Mouse (Mus musculus) heart, embryonic 11.5 days (tissue): ENCODE data around the gene Cpt1b. TPM values are rescaled to one million over a fixed set of nuclear protein-coding genes. Genes with fewer than 3 reads are reported as not detected.

Experiments used
- ATAC-seq: fragments of 200-750 bp; cut with Nextera tagmentation; replicated peaks from 2 replicates; pipeline ENCODE4 v1.8.0; 2017; ENCODE audit warnings: moderate library complexity; ENCODE audit not compliant: insufficient number of reproducible peaks, low FRiP score, low TSS enrichment
- H3K27ac ChIP-seq: fragments of 300-500 bp; sonication (generic); 2 replicates; pipeline ENCODE4 v1.5.1; 2014; ENCODE audit warnings: mild to moderate bottlenecking, low read depth, low read length
- H3K27me3 ChIP-seq: fragments of 300-500 bp; sonication (generic); 2 replicates; pipeline ENCODE4 v1.6.1; 2014; ENCODE audit warnings: mild to moderate bottlenecking, low read length, mixed read lengths; ENCODE audit not compliant: control insufficient read depth, insufficient read depth
- H3K36me3 ChIP-seq: fragments of 300-500 bp; sonication (generic); 2 replicates; pipeline ENCODE4 v1.6.1; 2014; ENCODE audit warnings: mild to moderate bottlenecking, low read length, moderate library complexity, mixed read lengths; ENCODE audit not compliant: control insufficient read depth, insufficient read depth
- H3K4me1 ChIP-seq: fragments of 300-500 bp; sonication (generic); 2 replicates; pipeline ENCODE4 v1.6.1; 2014; ENCODE audit warnings: low read length; ENCODE audit not compliant: control insufficient read depth, insufficient read depth
- H3K4me2 ChIP-seq: fragments of 300-500 bp; sonication (generic); 2 replicates; pipeline ENCODE4 v1.6.1; 2014; ENCODE audit warnings: mild to moderate bottlenecking, moderate library complexity
- H3K4me3 ChIP-seq: fragments of 300-500 bp; sonication (generic); 2 replicates; pipeline ENCODE4 v1.5.1; 2014; ENCODE audit warnings: low read depth, low read length
- H3K9ac ChIP-seq: fragments of 300-500 bp; sonication (generic); 2 replicates; pipeline ENCODE4 v1.6.1; 2014; ENCODE audit warnings: mild to moderate bottlenecking, low read depth, low read length, moderate library complexity
- H3K9me3 ChIP-seq: fragments of 300-500 bp; sonication (generic); replicated peaks from 2 replicates; pipeline ENCODE4 v1.6.1; 2016; ENCODE audit warnings: low read length; ENCODE audit not compliant: control insufficient read depth
- WGBS: fragments of 180-500 bp; shearing (Covaris S2); extraction: QIAGEN DNeasy Blood & Tissue Kit; methylation state at CpG from one replicate; pipeline ENCODE4 v1.1.7; 2014; ENCODE audit not compliant: insufficient replicate concordance; 5-methylcytosine and 5-hydroxymethylcytosine counted together
- polyA plus RNA-seq: library from polyadenylated mRNA; unstranded; fragments of >200 nt; fragmentation: Nextera tagmentation; extraction: Ambion mirVana; gene quantifications from 2 replicates; pipeline ENCODE4 v1.2.1, GENCODE M21; 2014

Gene Cpt1b
- polyA plus RNA-seq, 1 experiment from 2014 or later: 111 TPM

- no peak overlapping the region for H3K4me2 ChIP-seq
- peaks cover 14% of the 10 kb centered on the region; the same call in 1 of the 2 replicates for H3K36me3 ChIP-seq
- no peak overlapping the region for H3K9ac ChIP-seq
- H3K9me3 ChIP-seq: no peaks in the 10 kb centered on the region
- peak overlapping the region; percentile 75 for H3K27ac ChIP-seq
- no peaks in the 10 kb centered on the region for H3K27me3 ChIP-seq
- peaks cover 3% of the 10 kb centered on the region for H3K4me1 ChIP-seq
- 56% methylated on average over 8 of the region's 8 CpGs for WGBS
- H3K4me3 ChIP-seq: no peak overlapping the region
- peak; percentile 57 for ATAC-seq
These were observed 10.4 kb downstream of the Cpt1b start for GRCm38 (mm10) chr15:89415282-89415681.

GRCm38 (mm10) chr15:89410118-89410517, 15.5 kb downstream of the Cpt1b start, which contains the start of gene Syce3:
Gene Syce3, minus strand, starts transcription at chr15:89410503.
- ATAC-seq: peak; percentile 42; the same call in 1 of the 2 replicates

GRCm38 (mm10) chr15:89406691-89407090, 19.0 kb downstream of the Cpt1b start:
- no peak overlapping the region for H3K4me3 ChIP-seq
- no peaks in the 10 kb centered on the region for H3K27me3 ChIP-seq
- ATAC-seq: no peak
- no peaks in the 10 kb centered on the region for H3K4me1 ChIP-seq
- H3K9me3 ChIP-seq: peaks cover 7% of the 10 kb centered on the region; the same call in 1 of the 2 replicates
- H3K27ac ChIP-seq: no peak overlapping the region
- H3K4me2 ChIP-seq: no peak overlapping the region
- no peak overlapping the region for H3K9ac ChIP-seq
- H3K36me3 ChIP-seq: no peaks in the 10 kb centered on the region

More at GRCm38 (mm10) chr15:89410118-89410517, 15.5 kb downstream of the Cpt1b start, which contains the start of gene Syce3:
- WGBS: 73% methylated on average over 16 of the region's 24 CpGs
- Histone ChIP-seq H3K27me3 (no peaks in the 10 kb centered on the region), H3K36me3 (no peaks in the 10 kb centered on the region), H3K4me1 (no peaks in the 10 kb centered on the region), H3K4me3 (no peak within 1 kb of the TSS), H3K27ac (no peak within 1 kb of the TSS), H3K4me2 (no peak within 1 kb of the TSS), H3K9ac (no peak within 1 kb of the TSS), H3K9me3 (peaks cover 7% of the 10 kb centered on the region; the same call in 1 of the 2 replicates)

- ATAC-seq: no peak
- H3K27me3 ChIP-seq: no peaks in the 10 kb centered on the region
- 80% methylated on average over 10 of the region's 10 CpGs for WGBS
These were observed 20.6 kb downstream of the Cpt1b start for GRCm38 (mm10) chr15:89404831-89405623.

GRCm38 (mm10) chr15:89402471-89402870, 23.2 kb downstream of the Cpt1b start:
- Histone ChIP-seq H3K4me3 (no peak overlapping the region), H3K9me3 (0 out of 2 replicates have a peak, but pooled peaks cover 2% of the 10 kb centered on the region), H3K27ac (no peak overlapping the region), H3K4me1 (no peaks in the 10 kb centered on the region), H3K27me3 (no peaks in the 10 kb centered on the region), H3K36me3 (no peaks in the 10 kb centered on the region), H3K4me2 (no peak overlapping the region), H3K9ac (no peak overlapping the region)
- 85% methylated on average over 1 of the region's 1 CpGs for WGBS
- no peak for ATAC-seq

More at GRCm38 (mm10) chr15:89404831-89405623, 20.6 kb downstream of the Cpt1b start:
- Histone ChIP-seq H3K27ac (no peak overlapping the region), H3K9me3 (peaks cover 7% of the 10 kb centered on the region; the same call in 1 of the 2 replicates), H3K4me2 (no peak overlapping the region), H3K9ac (no peak overlapping the region), H3K4me1 (no peaks in the 10 kb centered on the region), H3K4me3 (no peak overlapping the region), H3K36me3 (no peaks in the 10 kb centered on the region)

GRCm38 (mm10) chr15:89399716-89400115, 25.9 kb downstream of the Cpt1b start:
- H3K9me3 ChIP-seq: no peaks in the 10 kb centered on the region
- H3K27me3 ChIP-seq: no peaks in the 10 kb centered on the region
- H3K9ac ChIP-seq: no peak overlapping the region
- no peak overlapping the region for H3K27ac ChIP-seq
- ATAC-seq: no peak
- no peak overlapping the region for H3K4me2 ChIP-seq
- H3K36me3 ChIP-seq: no peaks in the 10 kb centered on the region
- no peaks in the 10 kb centered on the region for H3K4me1 ChIP-seq
- H3K4me3 ChIP-seq: no peak overlapping the region
- WGBS: 52% methylated on average over 1 of the region's 1 CpGs

GRCm38 (mm10) chr15:89398146-89398545, 27.5 kb downstream of the Cpt1b start:
- WGBS: 79% methylated on average over 2 of the region's 2 CpGs
- Histone ChIP-seq H3K4me2 (no peak overlapping the region), H3K27me3 (no peaks in the 10 kb centered on the region), H3K9me3 (no peaks in the 10 kb centered on the region), H3K9ac (no peak overlapping the region), H3K27ac (no peak overlapping the region), H3K4me3 (no peak overlapping the region), H3K4me1 (no peaks in the 10 kb centered on the region), H3K36me3 (no peaks in the 10 kb centered on the region)
- ATAC-seq: no peak

- no peaks in the 10 kb centered on the region for H3K27me3 ChIP-seq
These were observed 28.8 kb downstream of the Cpt1b start for GRCm38 (mm10) chr15:89396883-89397282.

More at GRCm38 (mm10) chr15:89396883-89397282, 28.8 kb downstream of the Cpt1b start:
- no peak overlapping the region for H3K27ac ChIP-seq
- WGBS: 79% methylated on average over 4 of the region's 4 CpGs
- H3K9ac ChIP-seq: no peak overlapping the region
- no peak overlapping the region for H3K4me3 ChIP-seq
- H3K36me3 ChIP-seq: no peaks in the 10 kb centered on the region
- no peak overlapping the region for H3K4me2 ChIP-seq
- H3K9me3 ChIP-seq: no peaks in the 10 kb centered on the region
- no peak for ATAC-seq
- no peaks in the 10 kb centered on the region for H3K4me1 ChIP-seq
